Mouse (Mus musculus): ENCODE results near the gene Abhd17a.
A peak's percentile ranks its signal among the peaks of the same experiment; 100 is the strongest.

The Abhd17a gene

DNA sequence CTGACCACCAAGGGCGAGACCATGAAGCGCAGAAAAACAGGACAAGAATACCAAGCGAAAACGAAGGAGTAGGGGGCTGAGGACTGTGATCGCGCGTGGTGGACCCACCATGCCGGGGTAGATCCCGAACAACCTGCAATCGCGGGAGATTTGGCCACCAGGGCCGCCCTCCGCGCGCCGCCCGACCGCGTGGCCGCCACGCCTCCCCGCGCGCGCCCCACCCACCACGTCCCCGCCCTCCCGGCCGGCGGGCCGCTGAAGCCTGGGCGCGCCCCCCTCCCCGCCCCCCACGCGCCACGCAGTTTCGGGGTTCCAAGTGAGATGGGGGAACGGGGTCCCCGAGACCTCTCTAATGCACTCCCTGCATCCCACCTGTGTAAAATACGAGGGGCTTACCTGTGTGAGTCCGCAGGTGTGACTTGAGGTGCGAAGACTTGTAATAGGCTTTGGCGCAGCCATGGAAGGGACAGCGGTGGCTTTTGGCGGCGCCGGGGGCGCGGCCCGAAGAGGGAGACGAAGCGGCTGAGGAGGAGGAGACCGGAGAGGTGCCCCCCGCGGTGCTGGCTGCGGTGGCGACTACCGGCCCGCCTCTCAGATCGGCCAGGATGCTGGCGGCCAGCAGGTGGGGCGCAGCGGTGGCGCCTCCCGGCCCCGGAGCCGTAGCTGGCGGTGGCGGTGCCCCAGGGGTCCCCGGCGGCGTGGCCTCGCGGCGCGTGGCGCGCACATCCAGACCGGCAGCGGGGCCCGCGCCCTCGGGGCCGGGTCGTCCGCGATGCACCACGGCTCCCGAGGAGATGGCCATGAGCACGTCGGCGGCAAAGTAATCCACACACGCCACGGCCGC, 13.6 kb downstream of the Abhd17a start:
- DNase-seq (ENCODE audit: low spot score in 2 of 2) = peak; percentile 50 to 64

DNA sequence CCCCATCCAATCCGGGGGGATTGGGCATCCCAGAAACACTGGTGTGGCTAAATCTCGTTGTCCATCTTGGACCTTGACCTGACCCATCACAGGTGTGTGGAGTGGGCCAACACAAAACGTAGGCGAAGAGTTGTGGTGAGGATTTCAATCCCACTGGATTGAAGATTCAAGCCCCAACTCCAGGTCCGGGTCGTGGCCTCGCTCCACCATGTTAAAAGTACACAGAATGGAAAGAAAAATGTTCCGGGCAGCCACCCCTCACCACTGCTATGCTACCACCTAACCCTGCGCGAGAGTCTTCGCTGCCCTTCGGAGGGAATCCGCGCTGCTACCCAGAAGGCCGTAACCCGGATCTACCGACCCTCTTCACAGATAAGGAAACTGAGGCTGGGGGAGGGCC, 14.2 kb downstream of the Abhd17a start:
- DNase-seq (ENCODE audit: low spot score in 2 of 2) = no peak

DNA sequence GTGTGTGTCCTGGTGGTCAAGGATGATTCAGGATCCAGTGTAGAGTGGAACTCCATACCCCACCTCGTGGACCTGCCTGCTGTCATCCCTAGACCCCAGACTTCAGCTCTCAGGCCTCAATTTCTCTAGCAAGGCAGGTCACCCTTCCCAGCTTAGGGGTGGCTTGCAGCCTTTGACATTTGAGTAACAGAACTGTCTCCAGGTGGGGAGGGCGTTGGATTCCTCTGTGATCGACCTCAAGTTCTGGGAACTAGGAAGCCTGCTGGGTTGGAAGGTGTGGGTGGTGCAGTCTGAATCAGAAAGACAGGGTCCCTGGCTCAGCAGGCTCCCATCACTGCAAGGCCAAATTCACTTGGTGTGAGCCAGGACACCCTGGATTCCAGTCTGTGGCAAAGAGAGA, 15.2 kb downstream of the Abhd17a start:
- no peak for DNase-seq (ENCODE audit: low spot score in 2 of 2)

DNA sequence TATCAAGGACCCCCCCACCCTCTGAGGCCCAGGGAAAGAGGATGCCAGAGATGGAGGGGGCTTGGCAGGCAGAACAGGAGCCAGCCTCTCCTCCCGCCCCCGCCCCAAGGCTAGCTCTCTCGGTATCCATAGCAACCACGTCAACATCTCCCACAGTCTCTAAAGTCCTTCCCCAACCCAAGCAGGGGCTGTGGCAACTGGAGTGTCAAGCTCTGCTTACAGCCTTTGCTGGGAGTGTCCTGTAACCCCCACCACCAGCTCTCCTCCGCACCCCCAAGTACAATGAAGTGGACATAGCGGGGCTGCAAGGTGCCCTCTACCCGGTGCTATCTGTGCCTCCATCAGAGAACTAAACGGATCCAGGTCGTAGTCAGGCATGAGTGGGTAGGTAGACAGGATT, 16.2 kb downstream of the Abhd17a start:
- no peak for DNase-seq (ENCODE audit: low spot score in 2 of 2)

DNA sequence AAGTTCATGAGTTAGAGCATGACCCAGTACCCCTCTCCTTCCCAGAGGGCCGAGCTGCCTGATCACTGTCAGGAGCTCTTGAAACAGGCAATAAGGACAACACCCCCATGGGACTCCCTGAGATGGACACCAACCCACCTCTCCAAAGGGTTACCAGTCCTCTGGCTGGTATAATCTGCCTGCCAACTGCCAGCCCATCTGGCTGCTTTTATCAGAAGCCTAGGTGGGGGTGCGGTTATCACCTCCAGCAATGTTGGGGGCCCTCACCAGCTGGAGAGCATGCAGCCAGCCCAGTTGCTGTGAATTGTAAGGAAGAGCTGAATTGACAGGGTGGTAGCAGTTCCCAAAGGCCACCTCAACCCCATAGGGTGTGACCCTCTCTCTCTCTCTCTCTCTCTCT, 17.7 kb downstream of the Abhd17a start:
- DNase-seq (ENCODE audit: low spot score in 2 of 2) = no peak

DNA sequence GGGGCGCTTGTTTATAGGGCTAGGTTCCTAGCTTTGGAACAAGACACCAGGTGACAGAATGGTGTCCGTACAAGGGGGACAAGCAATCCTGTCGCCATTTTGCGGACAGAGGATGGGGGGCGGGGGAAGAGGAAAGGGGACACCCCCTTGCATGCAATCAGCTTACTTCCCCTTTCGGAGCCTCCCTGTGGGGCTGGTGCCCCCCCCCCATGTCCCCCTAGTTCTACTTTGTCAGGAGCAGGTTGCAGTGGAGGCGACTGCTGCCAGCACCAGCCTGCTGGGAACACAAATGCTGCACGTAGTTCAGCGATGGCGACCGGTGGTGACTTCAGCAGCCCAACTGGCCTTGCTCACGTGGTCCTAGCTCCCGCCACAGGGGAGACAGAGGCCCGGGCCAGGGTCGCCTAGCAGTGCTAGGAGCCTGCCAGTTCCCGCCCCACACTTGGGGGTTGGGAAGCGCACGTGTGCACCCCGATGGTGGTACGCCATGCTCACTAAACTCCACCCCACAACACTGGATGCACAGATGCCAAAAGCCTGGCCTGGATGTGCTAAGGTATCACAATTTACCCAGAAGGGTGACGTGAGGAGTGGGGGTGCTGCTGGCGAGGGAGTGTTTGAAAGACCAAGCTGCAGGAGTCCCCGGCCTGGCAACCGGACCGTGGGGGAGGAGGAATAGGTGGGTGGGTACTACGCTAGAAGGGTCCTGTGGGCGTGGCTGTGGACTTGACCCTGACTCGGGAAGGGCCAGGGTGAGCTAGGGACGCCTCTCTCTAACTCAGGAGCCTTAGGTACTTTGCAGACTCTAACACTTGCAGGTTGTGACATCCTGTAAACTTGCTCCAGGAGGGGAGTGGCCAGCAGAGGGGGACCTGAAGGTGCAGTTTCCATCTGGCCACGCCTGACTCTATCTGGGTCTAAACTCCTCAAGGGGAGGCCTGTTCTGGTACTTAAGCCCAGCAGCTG, 19.0 kb downstream of the Abhd17a start:
- peak in 1 of 2 experiments; percentile 35 for DNase-seq (ENCODE audit: low spot score in 2 of 2)

DNA sequence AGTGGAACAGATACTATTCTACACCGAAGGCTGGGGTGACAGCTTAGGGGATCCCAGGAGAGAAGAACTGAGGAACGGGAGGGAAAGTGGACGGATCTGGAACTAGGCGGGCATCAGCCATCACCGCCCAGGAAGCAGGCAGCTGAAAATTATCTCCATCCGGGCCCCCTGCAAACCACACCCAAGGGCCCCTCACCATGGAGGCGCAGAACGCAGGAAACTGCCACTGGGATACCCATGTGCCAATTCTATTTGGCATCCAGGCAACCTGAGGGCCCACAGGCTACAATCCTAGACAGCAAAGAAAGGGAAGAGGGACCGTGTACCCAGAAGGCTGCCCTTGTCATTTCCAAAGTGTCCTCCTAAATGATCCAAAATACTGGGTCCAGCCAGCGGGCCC, 19.7 kb downstream of the Abhd17a start:
- DNase-seq (ENCODE audit: low spot score in 2 of 2) = no peak

DNA sequence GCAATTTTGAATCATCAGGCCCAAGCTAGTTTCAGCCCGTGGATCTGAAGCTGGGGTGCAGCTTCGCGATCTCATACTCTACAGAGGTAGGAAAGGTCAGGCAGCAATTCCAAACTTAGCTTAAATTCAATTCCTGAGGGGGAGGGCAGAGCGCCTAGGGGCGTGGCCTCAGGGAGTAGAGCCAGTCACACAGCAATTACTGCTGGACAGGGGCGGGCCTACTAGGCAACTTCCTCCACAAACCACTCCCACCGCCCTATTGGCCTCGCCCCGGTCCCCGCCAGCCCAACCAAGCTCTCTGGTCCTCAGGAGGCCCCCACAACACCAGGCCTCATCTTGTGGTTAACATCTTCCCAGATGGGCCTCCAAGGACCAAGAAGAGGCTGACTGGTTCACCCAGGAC, 20.5 kb downstream of the Abhd17a start:
- DNase-seq (ENCODE audit: low spot score in 2 of 2) = peak; percentile 49 to 68

DNA sequence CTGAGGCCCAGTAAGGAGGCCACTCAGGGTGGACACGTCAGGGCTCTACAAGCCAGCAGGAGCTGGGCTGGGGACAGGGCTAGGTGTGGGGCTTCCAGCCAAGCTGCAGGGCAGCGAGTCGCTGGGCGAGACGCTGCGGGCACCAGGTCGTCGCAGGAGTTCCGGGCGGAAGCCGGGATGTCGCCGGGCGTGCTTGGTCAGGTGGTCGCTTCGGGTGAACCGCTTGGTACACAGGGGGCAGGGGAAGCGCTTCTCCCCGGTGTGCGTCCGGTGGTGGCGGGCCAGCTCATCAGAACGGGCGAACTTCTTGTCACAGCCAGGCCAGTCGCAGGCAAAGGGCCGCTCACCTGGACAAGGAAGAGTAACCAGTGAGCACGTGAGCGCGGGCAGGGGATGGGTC, 21.3 kb downstream of the Abhd17a start:
- DNase-seq (ENCODE audit: low spot score in 2 of 2) = no peak

DNA sequence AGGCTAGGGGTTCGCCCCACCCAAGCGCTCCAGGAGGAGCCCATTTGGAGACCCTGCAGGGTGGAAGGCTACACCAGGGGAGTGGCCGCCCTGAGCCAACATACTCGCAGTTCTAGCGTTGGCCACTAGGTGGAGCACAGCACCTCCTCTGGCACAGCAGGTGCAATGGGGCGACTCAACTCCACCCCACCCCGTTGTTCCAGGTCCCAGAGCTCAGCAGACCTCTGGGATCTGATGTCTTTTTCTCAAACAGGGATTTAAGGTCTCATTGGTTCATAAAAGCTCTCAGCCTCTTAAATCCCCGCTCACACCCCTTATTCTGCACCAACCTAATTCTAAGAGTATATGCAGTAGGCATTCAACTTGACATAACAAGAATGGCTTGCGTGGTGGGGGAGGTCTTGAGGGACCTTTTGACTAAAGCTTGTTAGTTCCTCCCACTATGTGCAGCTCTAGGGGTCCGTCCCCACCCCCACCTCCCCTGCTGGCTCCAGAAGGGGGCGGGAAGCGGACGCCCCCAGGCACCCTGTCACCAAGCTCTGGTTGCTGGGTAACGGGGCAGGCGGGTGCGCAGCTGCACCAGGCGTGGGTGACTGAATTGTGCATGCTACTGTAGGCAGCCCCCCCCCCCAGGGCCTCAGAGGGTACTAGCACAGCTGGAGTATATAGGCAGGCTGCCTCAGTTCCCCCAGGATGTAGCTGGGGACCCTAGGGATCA, 23.6 kb downstream of the Abhd17a start:
- peak; percentile 76 to 87 for DNase-seq (ENCODE audit: low spot score in 2 of 2)

DNA sequence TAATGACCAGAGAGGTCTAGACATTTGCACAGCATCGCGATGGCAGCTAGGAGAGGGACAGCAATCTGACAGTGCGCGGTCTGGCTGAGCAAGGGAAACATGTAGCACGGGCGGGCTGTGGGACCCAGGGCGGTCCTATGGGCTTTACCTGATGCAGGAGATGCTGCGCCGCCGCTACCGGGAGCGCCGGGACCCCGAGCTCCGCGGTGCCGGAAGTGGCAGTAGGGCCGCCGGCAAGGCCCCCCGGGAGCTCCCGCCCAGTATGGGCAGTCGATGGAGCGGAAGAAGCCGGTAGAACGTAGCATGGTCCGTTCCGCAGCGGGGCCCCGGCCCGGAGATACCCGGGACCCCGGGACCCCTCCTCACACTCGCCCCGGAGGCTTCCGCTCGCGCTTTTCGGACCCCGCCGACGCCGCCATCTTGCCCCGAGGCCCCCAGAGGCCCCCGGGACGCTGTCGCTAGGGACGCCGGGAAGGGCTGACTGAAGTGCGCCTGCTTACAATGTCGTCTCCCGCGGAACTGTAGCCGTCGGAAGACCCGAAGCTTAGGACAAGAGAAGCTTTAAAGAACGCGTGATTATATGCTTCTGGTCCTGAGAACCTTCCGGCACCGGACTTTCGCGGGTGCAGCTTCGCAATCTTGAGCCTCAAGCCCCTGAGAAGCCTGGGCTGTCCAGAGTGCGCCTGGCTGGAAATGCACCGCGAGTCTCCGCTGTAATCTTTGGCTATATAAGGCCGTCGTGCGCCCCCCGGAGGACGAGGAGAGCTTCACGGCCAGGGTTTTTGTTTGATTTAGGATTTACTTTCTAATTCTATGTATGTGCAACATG, 28.8 kb downstream of the Abhd17a start, which contains the start of gene Rexo1:
Gene Rexo1, minus strand, starts transcription at position 445 of the 829 bp plus-strand sequence.
- peak; percentile 93 to 95 for DNase-seq (ENCODE audit: low spot score in 2 of 2)

DNA sequence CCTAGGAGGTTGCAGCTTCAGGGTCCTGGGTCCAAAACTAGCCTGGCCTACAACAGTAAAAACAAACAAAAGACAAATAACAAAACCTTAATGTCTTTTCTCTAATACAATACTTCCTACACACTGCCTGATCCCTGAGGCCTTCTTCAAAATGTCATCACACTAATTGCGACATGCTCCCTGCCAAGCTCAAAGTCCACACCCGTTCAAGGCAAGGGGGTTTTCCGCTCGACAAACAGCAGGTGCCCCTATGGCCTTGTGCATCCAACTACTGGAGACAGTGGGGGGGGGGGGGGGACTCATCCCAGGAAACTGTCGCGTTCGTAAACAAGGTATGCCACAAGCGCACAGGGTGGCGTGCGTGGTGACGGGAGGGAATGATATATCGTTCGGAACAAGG, 29.5 kb downstream of the Abhd17a start:
- no peak for DNase-seq (ENCODE audit: low spot score in 2 of 2)

DNA sequence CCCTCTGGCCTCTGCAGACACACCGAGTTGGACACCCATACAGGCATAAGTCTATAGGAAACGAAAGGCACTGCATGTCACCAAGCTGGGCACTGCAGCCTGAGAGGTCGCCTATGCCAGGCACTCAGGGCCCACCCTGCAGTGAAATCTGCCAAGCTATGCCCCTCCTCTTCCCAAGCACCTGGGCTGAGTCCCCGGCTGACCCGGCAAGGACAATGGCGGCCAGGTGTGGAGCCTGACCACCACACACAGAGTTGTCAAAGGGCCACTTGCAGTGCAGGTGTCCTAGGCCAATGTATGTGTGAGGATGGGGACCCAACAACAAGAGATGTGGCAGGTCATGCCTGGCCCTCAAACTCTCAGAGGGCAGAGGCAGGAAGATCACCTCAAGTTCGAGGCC, 30.7 kb downstream of the Abhd17a start:
- DNase-seq (ENCODE audit: low spot score in 2 of 2) = no peak

DNA sequence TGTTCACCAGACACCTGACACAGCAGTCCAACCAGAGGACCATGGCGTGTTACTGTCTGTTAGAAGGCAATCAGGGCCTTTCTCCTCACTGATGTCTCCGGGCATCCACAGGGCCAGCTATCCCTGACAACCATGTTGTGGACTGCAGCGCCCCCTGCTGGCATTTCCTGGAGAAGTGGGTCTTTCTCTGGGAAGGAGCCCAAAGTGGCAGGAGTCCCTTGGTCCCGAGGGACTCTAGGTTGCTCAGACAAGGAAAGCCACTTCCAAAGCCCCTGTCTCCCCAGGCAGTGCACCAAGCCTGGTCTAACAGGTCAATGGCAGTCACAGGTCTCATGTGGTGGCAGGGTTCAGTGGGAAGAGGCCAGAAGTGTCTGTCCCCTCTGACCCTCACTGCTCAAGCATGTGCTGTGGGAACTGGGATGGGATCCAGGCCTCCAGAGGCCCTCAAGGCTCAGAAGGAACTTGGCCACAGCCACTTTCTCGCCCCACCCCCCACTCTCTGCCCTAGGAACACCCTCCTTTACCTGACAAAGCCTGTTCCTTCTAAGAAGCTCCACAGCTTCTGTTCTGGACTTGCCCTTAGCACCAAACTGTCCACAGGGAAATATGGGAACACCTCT, 32.7 kb downstream of the Abhd17a start:
- DNase-seq (ENCODE audit: low spot score in 2 of 2) = peak; percentile 49 to 67

DNA sequence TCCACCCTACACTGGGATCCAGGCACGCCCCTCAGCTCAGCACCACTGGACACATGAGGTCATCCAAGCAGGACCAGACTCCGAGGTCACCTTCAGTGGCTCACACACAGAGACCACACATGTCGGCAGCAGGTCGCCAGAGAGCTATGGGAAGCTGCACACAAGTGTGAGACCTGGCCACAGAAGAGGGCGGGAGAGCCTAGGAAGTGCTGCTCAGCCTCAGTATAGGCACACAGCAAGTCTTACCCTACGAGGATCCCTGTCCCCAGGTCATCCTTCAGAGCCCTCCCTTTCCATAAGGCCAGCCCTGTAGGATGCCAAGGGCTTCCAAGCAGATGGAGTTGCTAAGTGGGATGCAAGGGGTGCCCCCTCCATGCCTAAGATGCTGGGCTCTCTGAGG, 36.1 kb downstream of the Abhd17a start:
- no peak for DNase-seq (ENCODE audit: low spot score in 2 of 2)

DNA sequence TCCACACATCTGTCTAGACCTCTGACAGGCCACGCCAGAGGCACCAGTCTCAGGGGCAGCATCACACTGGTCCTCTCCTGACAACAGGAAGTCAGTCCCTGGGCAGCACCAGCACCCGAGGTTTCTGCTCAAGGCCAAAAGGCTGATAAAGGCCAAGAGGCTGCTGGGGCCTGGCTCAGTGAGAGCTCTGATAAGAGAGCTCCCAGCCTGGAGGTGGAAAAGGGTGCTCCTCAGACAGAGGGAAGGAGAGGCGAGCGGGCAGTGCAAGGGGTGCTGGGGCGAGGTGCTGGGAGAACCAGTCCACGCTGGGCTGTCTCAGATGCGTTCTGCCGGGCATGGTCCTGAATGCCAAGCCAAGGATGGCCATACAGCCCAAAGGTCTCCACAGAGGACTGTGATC, 36.6 kb downstream of the Abhd17a start:
- DNase-seq (ENCODE audit: low spot score in 2 of 2) = no peak

DNA sequence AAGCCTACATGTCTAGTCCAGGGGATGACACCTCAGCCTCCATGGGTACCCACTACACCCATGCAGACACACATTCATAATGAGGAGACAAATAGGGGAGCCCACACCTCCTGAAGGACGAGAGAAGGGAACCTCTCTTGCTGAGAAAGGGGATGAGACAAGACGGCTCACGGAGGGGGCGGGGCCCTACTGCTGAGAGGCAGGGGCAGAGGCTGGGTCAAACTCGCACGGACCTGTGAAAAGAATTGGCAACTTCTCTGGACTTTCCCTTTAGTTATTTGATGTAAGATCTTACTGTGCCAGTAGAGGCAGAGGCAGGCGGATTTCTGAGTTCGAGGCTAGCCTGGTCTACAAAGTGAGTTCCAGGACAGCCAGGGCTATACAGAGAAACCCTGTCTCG, 37.8 kb downstream of the Abhd17a start:
- DNase-seq (ENCODE audit: low spot score in 2 of 2) = no peak

DNA sequence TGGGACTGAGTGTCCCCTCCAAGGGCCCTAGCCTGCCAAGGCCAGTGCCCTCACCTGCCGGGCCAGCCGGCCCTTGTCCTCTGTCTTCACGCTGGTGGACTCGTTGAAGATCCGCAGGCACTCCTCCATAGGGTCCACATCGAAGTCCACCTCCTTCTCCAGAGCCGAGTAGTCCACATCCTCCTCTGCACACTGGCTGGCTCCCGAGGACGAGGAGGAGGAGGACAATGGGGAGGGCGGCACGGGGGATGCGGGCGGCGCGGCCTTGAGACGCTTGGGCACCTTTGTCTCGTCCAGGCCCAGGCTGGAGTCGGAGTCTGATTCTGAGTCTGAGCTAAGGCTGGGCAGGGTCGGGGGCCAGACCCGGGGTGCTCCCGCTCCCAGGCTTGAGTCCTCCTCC, 40.9 kb downstream of the Abhd17a start:
- no peak for DNase-seq (ENCODE audit: low spot score in 2 of 2)

DNA sequence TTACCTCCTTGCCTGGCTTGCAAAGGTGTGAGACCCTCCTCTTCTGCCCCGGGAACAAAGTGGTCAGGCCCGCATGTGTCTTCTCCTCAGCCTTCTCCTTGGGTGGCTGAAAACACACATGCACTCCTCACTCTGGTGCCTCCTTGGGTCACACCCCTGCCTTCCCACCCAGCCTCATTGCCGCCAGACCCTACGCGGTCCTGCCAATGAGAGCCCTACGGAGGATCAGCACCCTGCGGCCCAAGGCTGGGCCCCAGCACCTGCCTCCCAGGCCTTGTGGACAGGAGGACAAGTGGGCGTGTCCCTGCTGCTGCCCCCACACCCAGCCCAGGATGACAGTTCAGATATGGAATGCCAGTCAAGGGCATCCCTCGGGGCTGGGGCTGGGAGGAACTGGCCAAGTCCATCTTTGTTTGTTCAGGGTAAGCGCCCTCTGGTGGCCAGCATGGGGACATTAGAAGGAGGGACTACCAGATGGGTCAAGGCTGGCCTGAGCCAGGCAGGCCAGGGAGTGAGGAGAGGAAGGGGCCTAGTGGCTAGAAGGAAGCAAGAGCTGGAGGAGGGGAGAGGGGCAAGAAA, 41.6 kb downstream of the Abhd17a start:
- DNase-seq (ENCODE audit: low spot score in 2 of 2) = peak; percentile 45 to 49

DNA sequence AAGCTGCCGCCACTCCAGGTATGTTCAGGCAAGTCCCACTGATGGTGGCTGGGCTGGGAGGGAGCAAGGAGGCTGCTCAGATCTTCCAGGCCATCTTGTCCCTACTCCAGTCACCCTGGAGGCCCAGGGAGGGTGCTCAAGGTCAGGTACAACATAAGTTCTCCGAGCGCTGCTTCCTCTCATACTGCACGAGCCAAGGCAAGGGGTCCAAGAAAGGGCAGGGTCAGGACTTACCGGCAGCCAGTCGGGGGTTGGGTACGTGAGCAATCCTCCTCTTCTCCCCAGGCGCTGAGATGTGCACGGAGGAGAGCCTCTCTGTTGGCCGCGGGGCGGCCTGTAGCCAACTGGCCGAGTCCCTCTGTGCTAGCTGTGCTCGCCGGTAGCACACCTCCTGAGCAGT, 42.6 kb downstream of the Abhd17a start:
- DNase-seq (ENCODE audit: low spot score in 2 of 2) = no peak

Measured in natural killer cell, adult 2 months (primary cell).